Mouse (Mus musculus): ENCODE results near the gene Prkd3. TPM values are rescaled to one million over a fixed set of nuclear protein-coding genes. Genes with fewer than 3 reads are reported as not detected.

Gene Prkd3
- total RNA-seq (2023): 44.4 to 48.0 TPM (median 45.2 TPM) in 4 replicates

DNA sequence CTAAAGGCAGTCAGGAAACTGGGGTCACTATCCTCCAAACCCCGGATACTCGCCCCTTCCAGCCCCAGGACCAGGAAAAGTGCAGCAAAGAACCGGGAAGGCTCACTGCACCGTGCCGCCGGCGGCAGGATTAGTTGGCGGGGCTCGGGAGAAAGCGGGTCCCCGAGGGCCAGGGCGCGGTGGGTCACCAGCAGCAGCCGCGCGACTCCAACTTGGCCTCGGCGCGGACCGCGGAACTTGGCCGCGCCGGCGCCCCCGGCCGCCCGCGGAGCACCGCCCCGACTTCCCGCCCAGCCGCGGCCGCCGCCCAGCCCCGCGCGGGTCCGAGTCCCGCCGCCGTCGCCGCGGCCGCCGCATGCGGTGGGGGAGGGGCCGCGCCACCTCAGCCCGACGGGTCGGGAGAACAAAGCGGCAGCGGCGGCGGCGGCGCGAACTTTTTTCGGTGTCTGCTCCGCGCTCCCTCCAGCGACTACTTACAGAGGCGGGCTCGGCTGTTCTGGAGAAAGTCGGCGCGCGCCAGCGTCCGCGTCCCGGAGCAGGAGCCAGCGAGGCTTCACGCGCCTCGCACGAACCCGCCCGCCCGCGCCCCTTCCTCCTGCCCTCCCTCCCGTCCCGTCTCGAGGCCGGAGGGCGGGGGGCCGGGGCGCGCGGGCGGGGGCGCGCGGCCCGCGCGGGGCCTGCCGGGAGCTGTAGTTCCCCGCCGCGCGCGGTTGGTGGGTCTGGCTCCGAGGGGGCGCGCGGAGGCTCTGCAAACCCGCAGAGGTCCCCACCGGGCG is at the start of gene Prkd3:
Prkd3 (minus strand) TSS at position 609 of the 776 bp plus-strand sequence.

DNA sequence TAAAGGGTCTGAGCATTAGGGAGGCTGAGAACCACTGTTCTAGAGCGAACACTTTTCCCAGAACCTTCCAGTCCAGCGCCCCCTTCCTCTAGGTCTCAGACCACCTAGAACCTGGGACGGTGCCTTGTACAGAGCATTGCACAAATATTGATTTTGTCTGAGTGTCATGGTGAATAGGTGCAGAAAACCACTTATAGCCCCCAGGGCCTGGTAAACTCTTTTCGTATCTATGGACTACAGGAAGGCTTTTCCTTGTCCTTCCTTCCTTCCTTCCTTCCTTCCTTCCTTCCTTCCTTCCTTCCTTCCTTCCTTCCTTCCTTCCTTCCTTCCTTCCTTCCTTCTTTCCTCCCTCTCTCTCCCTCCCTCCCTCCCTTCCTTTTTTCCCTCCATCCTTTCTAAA is 31.0 kb upstream of the Prkd3 start, which contains the start of gene Qpct:
Qpct (plus strand) TSS at position 301 of the 400 bp plus-strand sequence.

DNA sequence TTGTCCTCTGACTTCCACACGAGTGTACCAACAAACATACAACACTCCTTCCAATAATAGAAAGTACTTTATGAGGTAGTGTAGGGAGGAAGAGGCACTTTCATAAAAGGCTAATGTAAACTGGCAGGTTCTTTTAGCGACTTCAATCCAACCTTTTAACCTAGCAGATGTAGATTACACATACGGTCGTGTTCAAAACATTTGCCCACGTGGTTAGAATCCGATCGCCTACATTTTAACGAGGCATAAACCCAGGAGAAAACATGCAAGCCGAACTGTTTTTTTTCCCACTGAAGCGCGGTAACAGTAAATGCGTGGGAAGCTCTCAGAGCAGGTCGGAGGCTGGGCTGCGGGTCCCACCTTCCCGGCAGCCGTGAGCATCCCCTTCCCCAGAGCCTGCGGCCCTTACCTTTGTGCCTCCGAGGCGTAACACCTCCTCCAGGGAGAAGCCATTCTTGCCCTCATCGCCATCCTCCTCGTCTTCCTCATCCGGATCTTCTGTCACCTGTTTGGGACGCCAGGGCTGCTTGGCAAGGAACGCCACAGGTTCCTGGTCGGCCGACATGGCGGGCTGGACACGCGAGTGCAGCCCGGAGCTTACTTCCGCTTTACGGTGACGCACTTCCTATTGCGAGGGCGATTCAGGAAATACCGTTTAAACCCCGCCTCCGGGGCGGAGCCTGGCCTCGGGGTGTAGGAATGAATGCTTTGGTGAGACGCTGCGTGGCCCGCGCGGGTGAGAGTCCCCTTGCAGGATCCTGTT is 84.0 kb downstream of the Prkd3 start, which contains the start of the genes Cebpz and Ndufaf7:
Cebpz (minus strand) TSS at position 601 of the 763 bp plus-strand sequence.
Ndufaf7 (plus strand) TSS at position 671 of the 763 bp plus-strand sequence.

DNA sequence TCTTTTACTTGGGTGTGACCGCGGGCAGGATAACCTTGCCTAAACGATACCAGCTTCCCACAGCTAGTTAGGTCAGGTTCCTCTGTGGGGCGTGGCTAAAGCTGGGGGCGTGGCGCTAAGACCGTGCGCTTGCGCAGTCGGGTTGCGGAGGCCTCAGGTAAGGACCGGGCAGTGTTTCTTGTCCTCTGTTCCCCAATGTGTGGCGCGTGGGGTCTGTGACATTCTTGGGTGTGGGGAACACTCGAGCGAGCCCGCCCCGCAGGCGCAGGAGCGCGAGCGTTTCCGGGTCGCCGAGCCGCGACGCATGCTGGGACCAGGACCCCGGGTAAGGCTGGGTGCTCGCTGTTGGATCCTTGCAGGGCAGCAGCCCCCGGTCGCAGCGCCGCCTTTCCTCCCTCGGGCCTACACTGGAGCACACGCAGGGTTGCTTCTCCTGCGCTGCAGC is 104.2 kb downstream of the Prkd3 start, which contains the start of gene Cebpzos:
Cebpzos (plus strand) TSS at position 132 of the 445 bp plus-strand sequence.

DNA sequence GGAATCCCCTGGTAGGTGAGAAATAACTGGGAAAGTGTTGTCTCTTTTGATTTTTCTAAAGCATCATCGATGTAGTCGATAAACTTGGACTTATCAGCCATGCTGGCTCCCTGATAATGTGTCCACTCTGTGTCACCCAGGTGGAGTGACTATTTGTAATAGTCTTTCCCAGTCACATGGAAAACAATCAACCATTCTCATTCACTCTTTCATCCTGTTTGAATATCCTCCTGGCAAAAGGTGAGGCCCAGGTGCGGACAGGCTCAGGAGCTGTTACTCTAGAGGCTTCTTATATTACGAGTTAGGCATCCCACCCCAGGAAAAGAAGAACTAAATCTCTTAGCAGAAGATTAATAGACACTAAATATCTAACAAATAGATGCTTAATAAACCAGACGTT is 113.7 kb downstream of the Prkd3 start, which contains the start of gene Sult6b1:
Sult6b1 (minus strand) TSS at position 101 of the 400 bp plus-strand sequence.

Other genes with a start within 250 kb of the Prkd3 start
- 32.0 to 32.5 TPM (median 32.2 TPM) in 4 replicates for gene Heatr5b, start 185.5 kb downstream of the Prkd3 start, total RNA-seq (2023)
- 25.7 to 40.6 TPM (median 34.8 TPM) in 4 replicates for gene Gpatch11, start 185.2 kb downstream of the Prkd3 start, total RNA-seq (2023)
- 30.0 to 34.8 TPM (median 33.6 TPM) in 4 replicates for gene Eif2ak2, start 138.2 kb downstream of the Prkd3 start, total RNA-seq (2023)
- not detected in 4 replicates for gene Sult6b1, start 113.8 kb downstream of the Prkd3 start, total RNA-seq (2023)
- gene Cebpzos, start 104.3 kb downstream of the Prkd3 start, total RNA-seq (2023): 8.2 to 13.0 TPM (median 10.2 TPM) in 4 replicates
- gene Cebpz, start 83.8 kb downstream of the Prkd3 start, total RNA-seq (2023): 109 to 119 TPM (median 114 TPM) in 4 replicates
- gene Ndufaf7, start 83.7 kb downstream of the Prkd3 start, total RNA-seq (2023): 16.1 to 24.2 TPM (median 20.0 TPM) in 4 replicates
- not detected in 4 replicates for gene Qpct, start 31.1 kb upstream of the Prkd3 start, total RNA-seq (2023)